Comparison of ENCODE assay signal across 9 mouse cellular contexts in genomic region chr19:5422895-5423443, GRCm38 (mm10). TPM values are rescaled to one million over a fixed set of nuclear protein-coding genes. Genes with fewer than 3 reads are reported as not detected.
A peak's percentile ranks its signal among the peaks of the same experiment; 100 is the strongest.
DNase-seq lines count a peak whose midpoint lies in the region; ATAC-seq lines count a peak whose summit lies in the region.
"Had no signal": no experiment of that assay in that cellular context is flagged by ENCODE, and none has a peak within 500 bp of the region (broad histone marks: within the 10 kb centered on the region; RNA-seq: fewer than 3 reads in every experiment).

No protein-coding gene starts in this region.

- 0 out of 2 replicates have a peak overlapping the region, but pooled peaks have one; percentile 82 for H3K9ac ChIP-seq in kidney, embryonic 15.5 days
- peak overlapping the region; percentile 81; the same call in 1 of the 2 replicates for H3K9ac ChIP-seq in embryonic facial prominence, embryonic 12.5 days
- no peak overlapping the region for H3K9ac ChIP-seq in hindbrain, embryonic 11.5 days (ENCODE audit: low read depth, low read length)
- peak overlapping the region; percentile 89 for H3K9ac ChIP-seq in midbrain, embryonic 13.5 days (replicated peaks)

- H3K4me1 ChIP-seq in kidney, embryonic 15.5 days, result peaks cover 34% of the 10 kb centered on the region
- peaks cover 28% of the 10 kb centered on the region for H3K4me1 ChIP-seq in embryonic facial prominence, embryonic 12.5 days
- peaks cover 17% of the 10 kb centered on the region for H3K4me1 ChIP-seq in hindbrain, embryonic 11.5 days (replicated peaks; ENCODE audit: control insufficient read depth, insufficient read depth, low read length)
- H3K4me1 ChIP-seq in midbrain, embryonic 13.5 days (replicated peaks), result peaks cover 43% of the 10 kb centered on the region

- no peaks in the 10 kb centered on the region for H3K9me3 ChIP-seq in kidney, embryonic 15.5 days (replicated peaks)
- no peaks in the 10 kb centered on the region for H3K9me3 ChIP-seq in embryonic facial prominence, embryonic 12.5 days
- H3K9me3 ChIP-seq in hindbrain, embryonic 11.5 days (ENCODE audit: control insufficient read depth, low read length), result no peaks in the 10 kb centered on the region
- no peaks in the 10 kb centered on the region for H3K9me3 ChIP-seq in midbrain, embryonic 13.5 days

- no peak for DNase-seq in kidney, adult 8-10 months
- DNase-seq in hindbrain, embryonic 11.5 days (ENCODE audit: low spot score), result no peak
- no peak for DNase-seq in adrenal gland, postnatal 14 days
- DNase-seq in adrenal gland, postnatal 36 days, result no peak
- DNase-seq in left cerebral cortex, postnatal 25 days (ENCODE audit: low spot score in 2 of 2), result no peak

- H3K4me3 ChIP-seq in kidney, embryonic 15.5 days (replicated peaks), result peak overlapping the region; percentile 86
- peak overlapping the region; percentile 80 for H3K4me3 ChIP-seq in embryonic facial prominence, embryonic 12.5 days
- H3K4me3 ChIP-seq in hindbrain, embryonic 11.5 days (ENCODE audit: low read depth, low read length), result no peak overlapping the region
- peak overlapping the region; percentile 69 for H3K4me3 ChIP-seq in midbrain, embryonic 13.5 days (replicated peaks)

- intact Hi-C loops in left cerebral cortex, postnatal 25 days (cut with DNase I), result no loop called here

- H3K4me2 ChIP-seq in kidney, embryonic 15.5 days, result peak overlapping the region; percentile 79
- H3K4me2 ChIP-seq in embryonic facial prominence, embryonic 12.5 days (replicated peaks), result peak overlapping the region; percentile 88
- peak overlapping the region; percentile 85; the same call in 1 of the 2 replicates for H3K4me2 ChIP-seq in hindbrain, embryonic 11.5 days (replicated peaks; ENCODE audit: low read depth, low read length)
- peak overlapping the region; percentile 92 for H3K4me2 ChIP-seq in midbrain, embryonic 13.5 days (replicated peaks)

- WGBS in kidney, embryonic 15.5 days, result 85% methylated on average over 9 of the region's 9 CpGs
- WGBS in embryonic facial prominence, embryonic 12.5 days, result 84% methylated on average over 9 of the region's 9 CpGs
- WGBS in hindbrain, embryonic 11.5 days, result 70% methylated on average over 9 of the region's 9 CpGs
- WGBS in midbrain, embryonic 13.5 days, result 73% methylated on average over 9 of the region's 9 CpGs

- H3K36me3 ChIP-seq in kidney, embryonic 15.5 days, result peaks cover 63% of the 10 kb centered on the region
- peaks cover 61% of the 10 kb centered on the region for H3K36me3 ChIP-seq in embryonic facial prominence, embryonic 12.5 days
- H3K36me3 ChIP-seq in hindbrain, embryonic 11.5 days (ENCODE audit: control insufficient read depth, insufficient read depth, low read length), result peaks cover 5% of the 10 kb centered on the region; the same call in 1 of the 2 replicates
- H3K36me3 ChIP-seq in midbrain, embryonic 13.5 days, result peaks cover 53% of the 10 kb centered on the region

- H3K27me3 ChIP-seq in kidney, embryonic 15.5 days, result no peaks in the 10 kb centered on the region
- no peaks in the 10 kb centered on the region for H3K27me3 ChIP-seq in embryonic facial prominence, embryonic 12.5 days
- no peaks in the 10 kb centered on the region for H3K27me3 ChIP-seq in hindbrain, embryonic 11.5 days (ENCODE audit: control insufficient read depth, insufficient read depth, low read length)
- H3K27me3 ChIP-seq in midbrain, embryonic 13.5 days, result no peaks in the 10 kb centered on the region
- H3K27me3 ChIP-seq: Patski had no signal

- ATAC-seq in kidney, embryonic 15.5 days (replicated peaks; ENCODE audit: low FRiP score), result no peak
- no peak for ATAC-seq in embryonic facial prominence, embryonic 12.5 days (ENCODE audit: insufficient number of reproducible peaks, insufficient read depth, low FRiP score, low TSS enrichment)
- no peak for ATAC-seq in hindbrain, embryonic 11.5 days (ENCODE audit: low FRiP score)
- no peak for ATAC-seq in midbrain, embryonic 13.5 days
- ATAC-seq: Patski had no signal

- 0 out of 2 replicates have a peak overlapping the region, but pooled peaks have one; percentile 95 for H3K27ac ChIP-seq in kidney, embryonic 15.5 days
- H3K27ac ChIP-seq in embryonic facial prominence, embryonic 12.5 days, result no peak overlapping the region
- no peak overlapping the region for H3K27ac ChIP-seq in hindbrain, embryonic 11.5 days (ENCODE audit: low read depth, low read length)
- H3K27ac ChIP-seq in midbrain, embryonic 13.5 days, result no peak overlapping the region

RNA-seq across cellular contexts. Expression of gene Drap1, which starts 1.8 kb away (rescaled TPM):
- polyA plus RNA-seq in kidney, embryonic 15.5 days (2015; fragmentation: Nextera tagmentation; extraction: Ambion mirVana), result 248 and 250 TPM in 2 replicates
- polyA plus RNA-seq in embryonic facial prominence, embryonic 12.5 days (2016; fragmentation: Nextera tagmentation; extraction: Ambion mirVana), result 303 and 323 TPM in 2 replicates
- polyA plus RNA-seq in hindbrain, embryonic 11.5 days (2014; fragmentation: Nextera tagmentation; extraction: Ambion mirVana), result 182 and 211 TPM in 2 replicates
- 303 and 313 TPM in 2 replicates for polyA plus RNA-seq in midbrain, embryonic 13.5 days (2015; fragmentation: Nextera tagmentation; extraction: Ambion mirVana)
- total RNA-seq in adrenal gland, postnatal 14 days (2021), result 210 and 236 TPM in 2 replicates
- total RNA-seq in adrenal gland, postnatal 36 days (2021), result 100 to 1,000 TPM; 250 to 263 TPM
- total RNA-seq in left cerebral cortex, postnatal 25 days (2021), result 100 to 1,000 TPM; 197 to 233 TPM

RNA-seq across cellular contexts. Expression of gene AI837181, which starts 2.0 kb away (rescaled TPM):
- 54.2 and 59.0 TPM in 2 replicates for polyA plus RNA-seq in kidney, embryonic 15.5 days (2015; fragmentation: Nextera tagmentation; extraction: Ambion mirVana)
- polyA plus RNA-seq in embryonic facial prominence, embryonic 12.5 days (2016; fragmentation: Nextera tagmentation; extraction: Ambion mirVana), result 67.2 and 67.9 TPM in 2 replicates
- 33.4 and 35.2 TPM in 2 replicates for polyA plus RNA-seq in hindbrain, embryonic 11.5 days (2014; fragmentation: Nextera tagmentation; extraction: Ambion mirVana)
- polyA plus RNA-seq in midbrain, embryonic 13.5 days (2015; fragmentation: Nextera tagmentation; extraction: Ambion mirVana), result 51.6 and 60.3 TPM in 2 replicates
- 36.8 and 45.1 TPM in 2 replicates for total RNA-seq in adrenal gland, postnatal 14 days (2021)
- 10 to 100 TPM; 43.7 to 50.6 TPM for total RNA-seq in adrenal gland, postnatal 36 days (2021)
- total RNA-seq in left cerebral cortex, postnatal 25 days (2021), result 10 to 100 TPM; 70.2 to 73.3 TPM

RNA-seq across cellular contexts. Expression of gene Tsga10ip, which starts 20.6 kb away (rescaled TPM):
- 0.30 and 0.57 TPM in 2 replicates for polyA plus RNA-seq in kidney, embryonic 15.5 days (2015; fragmentation: Nextera tagmentation; extraction: Ambion mirVana)
- 0.45 and 0.55 TPM in 2 replicates for polyA plus RNA-seq in embryonic facial prominence, embryonic 12.5 days (2016; fragmentation: Nextera tagmentation; extraction: Ambion mirVana)
- polyA plus RNA-seq in hindbrain, embryonic 11.5 days (2014; fragmentation: Nextera tagmentation; extraction: Ambion mirVana), result 0.53 and 0.54 TPM in 2 replicates
- polyA plus RNA-seq in midbrain, embryonic 13.5 days (2015; fragmentation: Nextera tagmentation; extraction: Ambion mirVana), result 0.32 and 0.55 TPM in 2 replicates
- not detected in 2 replicates for total RNA-seq in adrenal gland, postnatal 14 days (2021)
- total RNA-seq in adrenal gland, postnatal 36 days (2021), result not detected
- total RNA-seq in left cerebral cortex, postnatal 25 days (2021), result not detected

RNA-seq across cellular contexts. Expression of gene Fosl1, which starts 24.4 kb away (rescaled TPM):
- 0.39 TPM in 1 of 2 replicates, not detected in the other for polyA plus RNA-seq in kidney, embryonic 15.5 days (2015; fragmentation: Nextera tagmentation; extraction: Ambion mirVana)
- polyA plus RNA-seq in embryonic facial prominence, embryonic 12.5 days (2016; fragmentation: Nextera tagmentation; extraction: Ambion mirVana), result not detected in 2 replicates
- polyA plus RNA-seq in hindbrain, embryonic 11.5 days (2014; fragmentation: Nextera tagmentation; extraction: Ambion mirVana), result 0.13 TPM in 1 of 2 replicates, not detected in the other
- polyA plus RNA-seq in midbrain, embryonic 13.5 days (2015; fragmentation: Nextera tagmentation; extraction: Ambion mirVana), result not detected in 2 replicates
- 0.98 and 1.1 TPM in 2 replicates for total RNA-seq in adrenal gland, postnatal 14 days (2021)
- 1 to 10 TPM in 1 of 2 experiments, not detected in 1; 5.3 TPM for total RNA-seq in adrenal gland, postnatal 36 days (2021)
- total RNA-seq in left cerebral cortex, postnatal 25 days (2021), result not detected

RNA-seq across cellular contexts. Expression of gene Sart1, which starts 34.5 kb away (rescaled TPM):
- 82.0 and 87.6 TPM in 2 replicates for polyA plus RNA-seq in kidney, embryonic 15.5 days (2015; fragmentation: Nextera tagmentation; extraction: Ambion mirVana)
- polyA plus RNA-seq in embryonic facial prominence, embryonic 12.5 days (2016; fragmentation: Nextera tagmentation; extraction: Ambion mirVana), result 98.9 and 107 TPM in 2 replicates
- 75.2 and 79.2 TPM in 2 replicates for polyA plus RNA-seq in hindbrain, embryonic 11.5 days (2014; fragmentation: Nextera tagmentation; extraction: Ambion mirVana)
- 74.3 and 78.8 TPM in 2 replicates for polyA plus RNA-seq in midbrain, embryonic 13.5 days (2015; fragmentation: Nextera tagmentation; extraction: Ambion mirVana)
- 73.0 and 75.7 TPM in 2 replicates for total RNA-seq in adrenal gland, postnatal 14 days (2021)
- total RNA-seq in adrenal gland, postnatal 36 days (2021), result 10 to 100 TPM; 79.1 to 86.5 TPM
- 10 to 100 TPM; 87.9 to 92.8 TPM for total RNA-seq in left cerebral cortex, postnatal 25 days (2021)
